Mouse (Mus musculus): ENCODE results near the gene Olfr250.
"Not testable (repeated sequence)": the region's sequence is repeated elsewhere in the genome, so short reads cannot be mapped to it uniquely, and the experiment has no call there.

Gene Olfr250

DNA sequence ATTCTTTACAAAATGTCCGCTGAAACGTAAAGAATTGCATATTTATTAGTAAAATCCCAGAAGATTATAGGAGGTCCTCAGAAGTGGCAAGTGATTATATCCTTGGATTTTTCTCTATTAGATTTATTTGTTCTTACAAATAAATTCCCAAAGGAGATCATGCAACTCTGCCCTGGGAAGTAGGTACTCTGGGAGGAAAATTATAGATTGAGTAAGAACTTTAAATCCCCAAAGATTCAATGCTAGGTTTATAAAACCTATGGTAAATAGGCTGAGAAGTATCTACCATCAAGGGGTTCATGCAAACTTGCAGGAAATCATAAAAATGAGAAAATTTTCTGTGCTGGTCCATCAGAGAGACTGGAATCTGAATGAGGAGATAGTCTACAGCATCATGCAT lies at the start of gene Olfr250:
Gene Olfr250, plus strand, starts transcription at position 301 of the 400 bp plus-strand sequence.
- DNase-seq (ENCODE audit: low read depth) = no peak

GRCm38 (mm10) chr9:38328760-38329159 lies 37.9 kb upstream of the Olfr250 start, which contains the start of gene Olfr25:
Olfr25 (plus strand) TSS chr9:38329060.
- DNase-seq (ENCODE audit: low read depth) = no peak

- DNase-seq (ENCODE audit: low read depth) = no peak
Measured at GRCm38 (mm10) chr9:38348111-38348510, 18.6 kb upstream of the Olfr250 start, which contains the start of gene Olfr898. Olfr898 (plus strand) TSS chr9:38348411.

DNA sequence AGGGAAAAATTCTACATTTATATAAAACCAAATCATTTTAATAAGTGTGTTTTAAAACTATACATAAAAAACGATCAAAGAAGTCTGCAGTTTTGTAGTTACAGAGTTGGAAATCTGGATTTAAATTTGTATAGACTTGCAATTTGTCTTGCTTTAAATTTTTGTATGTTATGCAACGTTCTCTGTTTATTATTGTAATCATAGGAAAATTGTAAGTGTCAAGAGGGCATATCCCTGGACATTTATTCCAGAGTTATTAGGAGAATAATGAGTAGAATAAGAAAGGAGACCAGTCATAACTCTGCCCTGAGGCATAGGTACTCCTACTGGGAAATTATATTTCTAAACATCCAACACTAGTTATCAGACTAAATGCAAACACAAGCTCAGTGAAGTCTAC lies 10.1 kb downstream of the Olfr250 start, which contains the start of gene Olfr251:
Gene Olfr251, plus strand, starts transcription at position 301 of the 400 bp plus-strand sequence.
- DNase-seq (ENCODE audit: low read depth) = no peak

DNA sequence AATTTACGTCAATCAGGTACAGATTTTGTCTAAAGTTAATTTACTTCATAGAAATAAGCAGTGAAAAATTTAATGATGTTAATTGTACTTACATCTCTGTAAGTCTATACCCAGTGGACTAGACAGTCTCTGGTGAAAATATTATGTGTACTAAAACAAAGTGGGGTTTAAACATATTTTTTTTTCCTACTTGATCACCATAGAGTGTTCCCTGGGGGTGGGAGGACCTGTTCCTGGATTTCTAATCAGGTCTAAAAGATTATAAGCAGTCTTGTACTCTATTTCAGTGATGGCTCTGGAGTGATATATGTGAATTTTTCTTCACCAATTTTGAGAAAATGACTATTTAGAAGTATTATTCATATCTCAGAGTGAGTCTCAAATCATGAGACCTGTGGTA lies 34.7 kb downstream of the Olfr250 start, which contains the start of gene Olfr147:
Gene Olfr147, plus strand, starts transcription at position 301 of the 400 bp plus-strand sequence.
- no peak for DNase-seq (ENCODE audit: low read depth)

DNA sequence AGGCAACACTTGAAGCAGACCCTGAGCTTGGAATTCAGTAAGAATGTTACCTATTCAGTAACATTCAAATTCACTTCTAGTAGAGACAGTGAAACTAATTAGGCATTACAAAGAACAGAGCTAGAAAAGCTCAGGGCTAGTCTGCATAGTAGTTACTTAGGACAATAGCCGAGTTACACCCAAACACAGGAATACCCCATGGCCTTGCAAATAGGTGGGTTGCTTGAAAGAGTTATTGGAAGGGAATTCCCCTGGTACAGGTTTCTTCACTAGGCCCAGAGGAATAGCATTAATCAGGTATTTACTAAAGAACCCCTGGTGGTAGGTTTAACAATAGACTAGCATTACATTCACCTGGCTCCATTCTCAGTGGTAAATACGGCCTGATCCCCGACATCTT lies 40.8 kb downstream of the Olfr250 start:
- not testable (repeated sequence) for DNase-seq (ENCODE audit: low read depth)

- not testable (repeated sequence) for DNase-seq (ENCODE audit: low read depth)
Measured at GRCm38 (mm10) chr9:38413502-38413901, 46.8 kb downstream of the Olfr250 start.

Data from naive thymus-derived CD4-positive, alpha-beta T cell, adult 2 months (primary cell).